Mouse (Mus musculus): ENCODE results near the gene Csnk1e. TPM values are rescaled to one million over a fixed set of nuclear protein-coding genes. Genes with fewer than 3 reads are reported as not detected.

Csnk1e gene
- polyA plus RNA-seq (2012; rRNA removed) = 351 and 357 TPM in 2 replicates

GRCm38 (mm10) chr15:79455106-79455810, at the start of gene Csnk1e:
Gene Csnk1e, minus strand, starts transcription at chr15:79455566.

GRCm38 (mm10) chr15:79504707-79505452, 49.5 kb upstream of the Csnk1e start, which contains the start of gene Kcnj4:
Gene Kcnj4, minus strand, starts transcription at chr15:79505241.

GRCm38 (mm10) chr15:79402836-79403762, 52.3 kb downstream of the Csnk1e start, which contains the start of gene Tmem184b:
Gene Tmem184b, minus strand, starts transcription at chr15:79403569.

Other genes starting within 250 kb of the Csnk1e start
- 117 and 118 TPM in 2 replicates for gene Pick1, start 226.4 kb downstream of the Csnk1e start, polyA plus RNA-seq (2012; rRNA removed)
- gene Gm49486, start 226.2 kb downstream of the Csnk1e start, polyA plus RNA-seq (2012; rRNA removed) = 2.3 TPM in 2 replicates
- gene Slc16a8, start 200.8 kb downstream of the Csnk1e start, polyA plus RNA-seq (2012; rRNA removed) = 0.34 and 0.35 TPM in 2 replicates
- 1.6 and 1.7 TPM in 2 replicates for gene Baiap2l2, start 170.0 kb downstream of the Csnk1e start, polyA plus RNA-seq (2012; rRNA removed)
- gene Pla2g6, start 127.2 kb downstream of the Csnk1e start, polyA plus RNA-seq (2012; rRNA removed) = 99.6 and 99.9 TPM in 2 replicates
- 3.2 and 3.7 TPM in 2 replicates for gene Maff, start 108.9 kb downstream of the Csnk1e start, polyA plus RNA-seq (2012; rRNA removed)
- gene Tmem184b, start 52.0 kb downstream of the Csnk1e start, polyA plus RNA-seq (2012; rRNA removed) = 48.8 and 63.0 TPM in 2 replicates
- gene Kcnj4, start 49.7 kb upstream of the Csnk1e start, polyA plus RNA-seq (2012; rRNA removed) = 0.36 and 0.53 TPM in 2 replicates
- 11.9 and 34.4 TPM in 2 replicates for gene Kdelr3, start 60.8 kb upstream of the Csnk1e start, polyA plus RNA-seq (2012; rRNA removed)
- gene Ddx17, start 91.2 kb upstream of the Csnk1e start, polyA plus RNA-seq (2012; rRNA removed) = 804 and 850 TPM in 2 replicates
- gene Dmc1, start 149.5 kb upstream of the Csnk1e start, polyA plus RNA-seq (2012; rRNA removed) = 5.2 and 6.8 TPM in 2 replicates
- gene Fam227a, start 203.4 kb upstream of the Csnk1e start, polyA plus RNA-seq (2012; rRNA removed) = 27.0 and 29.2 TPM in 2 replicates
- 40.1 and 45.6 TPM in 2 replicates for gene Cby1, start 203.6 kb upstream of the Csnk1e start, polyA plus RNA-seq (2012; rRNA removed)
- gene Tomm22, start 215.3 kb upstream of the Csnk1e start, polyA plus RNA-seq (2012; rRNA removed) = 105 and 118 TPM in 2 replicates
- 30.5 and 32.9 TPM in 2 replicates for gene Josd1, start 232.4 kb upstream of the Csnk1e start, polyA plus RNA-seq (2012; rRNA removed)
- 48.9 and 49.8 TPM in 2 replicates for gene Gtpbp1, start 235.3 kb upstream of the Csnk1e start, polyA plus RNA-seq (2012; rRNA removed)